Mouse (Mus musculus): Measurements from ENCODE around the gene Ackr2.

Gene Ackr2

DNA sequence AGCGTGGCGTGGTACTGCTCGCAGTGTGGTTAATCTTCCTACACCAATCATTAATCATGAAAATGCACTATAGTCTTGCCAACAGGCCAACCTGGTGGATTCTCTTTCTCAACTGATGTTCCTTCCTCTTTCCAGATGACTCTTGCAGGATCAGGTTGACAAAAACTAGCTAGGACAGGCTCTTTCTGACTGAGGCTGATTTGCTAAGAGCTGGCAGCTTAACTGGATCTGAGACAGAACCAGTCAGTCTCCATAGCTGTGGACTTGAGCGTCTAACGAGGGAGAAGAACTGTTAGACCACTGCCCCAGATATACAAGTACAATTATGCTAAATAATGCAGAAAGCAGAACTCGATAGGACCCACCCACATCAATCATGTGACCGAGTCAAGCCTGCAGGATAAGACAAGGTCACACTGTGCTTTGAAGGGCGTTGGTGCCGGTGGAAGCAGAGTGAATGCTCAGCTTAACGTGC is 20.9 kb downstream of the Ackr2 start:
- no peak for DNase-seq

DNA sequence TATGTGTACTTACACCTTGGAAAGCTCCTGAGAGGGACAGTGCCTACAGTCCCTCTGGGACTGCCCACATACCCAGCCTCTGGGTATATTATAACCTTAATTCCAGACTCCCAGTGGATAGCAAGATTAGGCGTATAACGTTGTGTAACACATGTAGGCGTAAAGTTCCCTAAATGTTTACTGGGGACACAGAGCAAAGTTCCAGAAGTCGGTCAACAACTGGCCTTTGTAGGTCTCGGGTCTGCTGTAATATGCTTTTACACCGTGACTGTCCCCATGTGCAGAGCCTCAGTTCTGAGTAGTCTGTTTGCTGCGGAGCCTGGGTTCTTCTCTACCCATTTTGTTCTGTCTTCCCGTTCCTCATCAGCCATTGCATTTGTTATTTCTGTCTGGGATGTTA is 25.3 kb downstream of the Ackr2 start:
- DNase-seq, result no peak

DNA sequence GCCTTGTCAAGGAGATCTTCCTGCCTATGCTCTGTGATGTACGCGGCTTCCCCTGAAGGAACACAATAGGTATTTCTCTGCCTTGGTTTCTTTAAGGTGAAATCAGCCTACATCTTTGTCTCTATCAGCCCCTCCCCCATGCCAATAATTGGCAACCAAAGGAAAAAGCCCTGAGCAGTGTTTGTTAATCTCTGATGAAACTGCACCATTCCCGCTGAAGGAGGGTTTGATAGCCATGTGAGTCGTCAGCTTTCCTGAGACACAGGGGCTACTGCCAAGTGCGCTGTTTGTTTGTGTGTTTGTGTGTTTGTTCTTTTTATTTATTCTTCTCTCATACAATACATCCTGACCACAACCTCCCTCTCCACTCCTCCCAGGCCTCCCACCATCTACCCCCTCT is 25.8 kb downstream of the Ackr2 start:
- no peak for DNase-seq

DNA sequence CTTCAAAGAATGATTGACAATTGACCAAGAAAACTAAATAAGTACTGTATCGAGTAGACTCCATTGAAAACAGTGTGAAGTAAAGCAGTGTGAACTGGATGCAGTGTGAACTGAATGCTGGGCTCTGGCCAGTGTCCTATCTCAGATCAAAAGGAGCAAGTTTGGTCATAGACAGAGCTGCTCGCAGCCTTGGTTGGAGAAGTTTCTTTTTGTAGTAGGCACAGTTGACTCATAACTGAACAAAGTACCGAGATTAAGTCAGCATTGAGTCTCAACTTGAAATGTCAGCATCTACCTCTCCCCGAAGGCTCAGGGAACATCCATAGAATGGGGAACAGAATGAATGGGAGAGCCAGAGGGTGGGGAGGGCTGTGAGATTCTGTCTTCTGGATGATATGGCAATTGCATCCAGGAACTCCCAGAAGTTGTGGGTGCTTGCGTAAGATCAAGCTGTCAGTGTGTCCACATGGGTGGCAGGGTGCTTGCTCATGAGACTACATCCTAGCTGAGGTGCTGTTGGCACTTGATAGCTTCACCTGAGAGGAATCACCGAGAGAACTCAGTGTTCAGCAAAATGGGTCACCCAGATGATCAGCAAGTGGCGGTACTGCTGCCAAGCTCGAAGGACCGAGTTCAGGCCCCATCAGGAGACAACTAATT is 26.9 kb downstream of the Ackr2 start:
- DNase-seq, result no peak

DNA sequence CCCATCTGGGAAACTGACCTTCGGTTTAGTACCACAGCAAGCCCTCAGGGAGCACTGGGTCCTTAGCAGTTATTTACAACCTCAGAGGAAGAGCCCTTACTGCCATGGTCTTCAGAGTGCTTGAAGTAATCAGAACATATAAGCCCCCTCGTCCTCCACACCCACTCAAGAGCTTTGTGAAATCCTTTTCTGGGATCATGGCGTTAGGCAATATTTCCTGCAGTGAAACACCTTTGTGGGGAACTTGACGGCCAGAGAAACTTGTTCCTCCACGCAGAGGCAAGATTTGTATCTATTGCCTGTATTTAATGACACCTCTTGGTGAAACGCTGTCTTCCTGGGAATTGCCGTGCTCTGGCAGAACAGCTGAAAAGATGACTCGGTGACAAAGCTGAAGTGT is 27.8 kb downstream of the Ackr2 start:
- DNase-seq, result no peak

DNA sequence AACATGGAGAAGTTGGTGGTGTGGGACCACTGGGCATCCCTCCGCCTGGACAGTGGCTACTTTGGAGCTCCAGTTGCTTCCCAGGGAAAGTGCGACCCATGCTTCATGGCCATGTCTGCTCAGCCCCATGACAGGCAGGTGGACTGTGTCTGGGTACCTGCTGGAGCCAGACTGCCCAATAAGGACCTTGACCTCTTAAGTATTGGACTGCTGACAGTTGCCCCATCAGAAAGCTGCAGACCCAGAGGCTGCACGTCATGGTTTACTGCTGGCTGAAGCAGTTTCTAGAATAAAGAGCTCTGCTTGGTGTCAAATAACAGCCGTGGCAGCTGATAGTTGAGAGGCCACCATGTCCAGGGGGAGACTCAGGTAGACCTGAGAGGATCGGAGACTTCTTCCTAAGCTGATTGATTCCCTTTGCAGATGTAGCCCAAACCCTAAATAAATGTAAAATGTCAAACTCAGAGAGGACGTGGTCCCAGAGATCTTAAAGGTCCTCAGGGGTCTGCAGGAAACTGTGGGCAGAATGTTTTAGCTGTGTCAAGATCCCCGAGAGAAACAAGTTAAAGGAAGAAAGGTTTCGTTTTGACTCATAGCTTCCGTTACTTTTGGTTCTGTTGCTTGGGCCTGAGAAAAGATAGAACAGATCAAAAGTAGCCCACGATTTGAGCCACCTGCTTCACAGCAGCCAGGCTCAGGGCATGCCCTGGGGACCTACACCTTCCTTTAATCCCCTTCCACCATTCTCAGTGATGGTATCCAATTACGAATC is 28.7 kb downstream of the Ackr2 start:
- DNase-seq, result no peak

DNA sequence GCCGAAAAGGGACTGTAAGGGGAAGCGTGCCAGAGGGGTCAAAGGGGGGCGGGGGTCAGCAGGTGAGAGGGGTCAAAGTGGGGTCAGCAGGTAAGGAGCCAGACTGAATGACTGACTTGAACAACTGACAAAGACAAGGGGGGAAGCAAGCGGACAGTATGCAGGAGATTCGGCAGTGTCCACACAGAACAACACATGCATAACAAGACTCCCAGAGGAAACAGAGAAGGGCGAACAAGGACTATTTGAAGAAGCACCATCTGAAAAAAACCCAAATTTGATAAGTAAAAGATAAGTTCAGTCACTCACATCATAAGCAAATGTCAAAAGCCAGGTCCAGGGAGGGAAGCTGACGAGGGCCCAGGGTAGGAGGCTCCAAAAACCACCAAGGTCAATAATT is 29.6 kb downstream of the Ackr2 start:
- DNase-seq, result no peak

DNA sequence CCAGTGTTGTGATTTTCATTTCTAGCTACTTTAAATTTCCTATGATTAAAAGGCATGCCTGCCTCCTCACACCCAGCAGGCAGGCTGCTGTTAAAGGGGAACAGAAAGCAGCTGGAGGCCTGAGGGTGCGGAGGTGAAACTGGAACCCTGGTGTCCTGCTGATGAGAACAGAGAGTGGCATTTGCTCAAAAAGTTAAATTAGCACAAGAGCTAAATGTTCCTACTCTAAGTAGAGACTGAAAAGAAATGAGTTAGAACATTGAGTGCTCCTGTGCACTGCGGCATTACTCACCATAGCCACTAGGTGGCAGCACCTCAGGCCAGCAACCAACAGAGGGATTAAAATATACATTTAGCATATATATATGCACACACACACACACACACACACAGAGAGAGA is 30.3 kb downstream of the Ackr2 start:
- DNase-seq, result peak; percentile 44 to 52

DNA sequence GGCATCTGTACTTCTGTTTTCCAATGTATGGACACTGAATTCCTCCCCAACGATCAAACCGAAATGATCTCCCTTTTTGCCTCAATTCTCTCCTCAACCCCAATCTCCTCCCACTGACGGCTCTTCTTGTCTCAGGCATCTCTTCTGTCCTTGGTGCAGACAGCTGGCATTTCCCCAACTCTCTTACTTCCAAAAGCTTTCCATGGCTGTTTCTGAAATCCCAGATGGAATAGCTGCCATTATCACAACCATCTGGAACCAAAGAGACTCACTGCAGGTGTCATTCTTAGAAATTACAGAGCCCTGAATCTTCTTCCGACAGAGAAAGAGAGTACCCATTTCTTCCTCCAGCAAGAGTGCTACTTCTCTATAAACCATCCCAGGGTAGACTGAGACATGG is 36.7 kb downstream of the Ackr2 start:
- no peak for DNase-seq

DNA sequence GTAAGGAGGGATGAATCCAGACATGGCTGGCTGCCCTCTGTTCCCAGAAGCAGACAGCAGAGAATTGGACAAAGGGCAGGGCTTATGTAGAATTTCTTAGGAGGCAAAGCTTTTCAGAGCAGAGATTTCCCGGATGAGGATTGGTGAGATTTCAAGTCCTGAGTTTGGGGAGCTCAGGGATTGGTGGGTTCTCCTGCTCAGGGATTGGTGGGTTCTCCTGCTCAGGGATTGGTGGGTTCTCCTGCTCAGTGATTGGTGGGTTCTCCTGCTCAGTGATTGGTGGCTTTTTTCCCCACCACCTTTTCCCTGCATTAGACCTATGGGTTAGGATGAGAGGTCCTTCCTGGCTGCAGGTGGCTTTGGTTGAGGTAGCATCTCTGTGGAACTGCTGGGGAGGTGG is 38.8 kb downstream of the Ackr2 start:
- no peak for DNase-seq

DNA sequence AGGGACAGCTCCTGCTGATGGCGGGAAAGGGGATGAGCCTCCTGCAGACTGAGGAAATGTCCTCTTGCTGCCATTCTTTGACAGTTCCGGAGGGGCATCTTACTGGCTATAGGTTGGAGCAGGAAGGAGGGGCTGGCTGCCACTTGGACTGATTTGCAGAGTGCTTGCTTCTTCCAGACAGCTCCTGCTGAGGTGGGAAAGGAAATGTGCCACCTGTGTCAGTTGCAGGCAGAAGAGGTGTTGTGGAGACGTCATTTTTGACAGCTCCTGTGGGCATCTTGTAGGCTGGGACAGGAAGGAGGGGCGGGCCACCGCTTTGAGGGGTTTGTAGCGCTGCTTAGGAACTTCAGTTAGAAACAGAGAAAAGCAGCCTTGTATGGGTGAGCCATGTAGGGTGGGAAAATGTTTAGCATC is 39.3 kb downstream of the Ackr2 start:
- peak; percentile 42 to 49 for DNase-seq

DNA sequence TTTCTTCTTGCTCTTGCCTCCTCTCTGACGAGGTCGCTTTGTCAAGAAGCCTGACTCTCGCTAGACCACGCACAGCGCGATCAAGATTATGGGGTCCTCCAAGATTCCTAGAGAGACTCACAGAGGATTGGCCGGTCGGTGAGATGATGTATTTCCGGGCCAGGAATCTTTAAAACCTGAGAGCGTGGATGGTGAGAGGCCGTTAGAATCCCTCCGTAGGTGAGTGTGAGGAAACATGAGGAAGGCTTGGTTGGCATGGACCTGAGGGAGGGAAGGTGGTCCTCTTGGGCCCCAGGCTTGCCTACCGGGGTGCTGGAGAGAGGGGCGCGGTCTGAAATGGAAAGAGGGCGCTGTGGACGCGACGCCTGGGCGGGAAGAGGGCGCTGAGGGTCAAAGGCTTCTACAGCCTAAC is 39.8 kb downstream of the Ackr2 start:
- peak in 1 of 2 experiments; percentile 14 for DNase-seq

DNA sequence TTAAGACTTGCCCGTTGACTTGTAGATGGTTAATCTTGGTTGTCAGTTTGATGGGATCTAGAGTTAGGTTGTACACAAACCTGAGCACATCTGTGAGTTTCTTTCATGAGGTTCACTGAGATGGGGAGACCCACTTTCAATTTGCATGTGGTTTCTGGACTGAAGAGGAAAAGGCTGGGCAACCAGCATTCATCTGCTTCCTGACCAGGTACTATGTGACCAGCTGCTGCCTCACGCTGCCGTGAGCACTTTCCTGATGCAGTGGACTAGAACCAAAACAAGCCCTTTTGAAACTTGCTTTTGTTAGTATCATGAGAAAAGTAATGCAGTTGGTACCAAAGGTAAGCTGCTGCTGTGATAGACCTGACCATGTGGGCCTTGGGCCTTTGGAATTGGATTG is 44.9 kb downstream of the Ackr2 start:
- no peak for DNase-seq

DNA sequence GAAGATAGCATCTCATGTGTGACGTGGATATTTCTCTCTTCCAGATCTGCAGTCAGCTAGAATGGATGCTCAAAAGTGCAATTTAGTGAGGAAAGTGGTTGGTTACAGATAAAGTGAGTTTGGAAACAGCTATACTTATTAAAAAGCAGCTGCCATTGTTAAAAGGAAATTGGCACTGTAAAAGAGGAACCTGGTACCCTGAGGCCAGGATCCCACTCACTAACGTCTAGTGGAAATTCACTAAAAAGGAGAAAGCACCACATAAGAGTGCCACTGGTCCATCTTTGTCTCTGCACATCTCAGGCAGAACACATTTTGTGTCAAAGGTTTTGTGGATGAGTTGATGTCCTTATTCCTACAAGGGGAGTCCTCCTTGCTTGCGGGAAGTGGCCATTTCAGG is 45.5 kb downstream of the Ackr2 start:
- no peak for DNase-seq

DNA sequence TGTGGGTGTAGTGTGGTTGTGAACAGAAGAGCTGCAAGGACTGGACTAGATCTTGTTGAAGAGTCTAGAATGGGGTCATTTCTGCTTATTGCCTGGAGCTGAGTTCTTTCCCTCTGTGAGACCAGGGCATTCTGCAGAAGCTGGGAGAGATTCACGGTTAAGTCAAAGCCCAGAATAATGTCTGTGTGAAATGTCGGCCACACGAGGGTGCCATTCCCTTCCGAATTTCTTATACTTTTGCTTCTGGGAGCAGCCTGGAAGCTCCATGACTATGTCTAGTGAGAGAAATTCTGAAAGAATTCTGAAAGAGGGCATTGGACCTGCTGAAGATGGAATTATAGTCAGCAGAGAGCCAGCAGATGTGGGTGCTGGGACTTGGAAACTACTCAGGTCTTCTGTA is 49.6 kb downstream of the Ackr2 start:
- DNase-seq, result peak in 1 of 2 experiments; percentile 11

DNA sequence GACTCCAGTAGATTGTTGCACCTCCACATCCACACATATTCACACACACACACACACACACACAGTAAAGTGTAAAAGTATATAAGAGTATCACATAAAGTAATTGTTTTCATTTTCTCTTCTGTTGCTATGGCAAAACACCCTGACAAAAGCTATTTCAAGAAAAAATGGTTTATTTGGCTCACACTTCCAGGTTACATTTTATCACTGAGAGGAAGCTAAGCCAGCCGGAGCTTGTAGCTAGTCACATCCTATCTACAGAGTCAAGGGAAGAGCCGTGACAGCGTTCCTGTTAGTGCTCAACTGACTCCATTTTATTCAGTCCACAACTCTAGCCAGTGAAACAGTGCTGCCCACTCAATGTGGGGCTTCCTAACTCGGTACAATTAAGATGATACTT is 50.3 kb downstream of the Ackr2 start:
- DNase-seq, result no peak

DNA sequence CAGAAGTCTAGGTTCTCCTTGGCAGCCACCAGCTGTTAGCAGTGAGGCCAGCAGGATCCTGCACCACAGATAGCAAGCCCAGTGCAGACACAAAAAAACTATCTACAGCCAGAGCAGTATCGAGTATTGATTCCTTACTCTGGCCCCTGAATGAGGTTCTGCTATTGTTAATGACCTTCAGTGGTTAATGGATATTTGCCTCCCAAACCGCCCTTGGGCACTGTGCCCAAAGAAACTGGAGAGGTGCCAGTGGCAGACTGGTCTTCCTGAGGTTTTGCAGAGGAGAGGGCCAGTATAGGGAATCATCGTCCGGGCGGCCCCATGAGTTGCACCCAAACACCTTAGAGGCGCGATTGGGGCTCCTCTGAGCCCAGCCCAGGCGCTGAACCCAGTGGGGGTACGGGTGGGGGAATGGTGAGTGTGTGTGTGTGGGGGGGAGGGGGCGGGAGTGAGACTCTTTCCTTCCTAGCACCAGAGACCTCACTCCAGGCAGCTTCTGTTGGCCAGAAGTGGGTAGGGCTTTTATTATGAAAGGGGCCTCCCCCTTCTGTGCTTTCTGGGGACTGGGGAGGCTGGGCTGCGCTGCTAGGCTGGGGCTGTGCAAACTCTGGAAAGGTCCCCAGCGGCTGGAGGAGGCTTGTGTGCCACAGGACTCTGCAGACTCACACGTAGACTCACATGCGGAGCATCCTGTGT is 52.4 kb downstream of the Ackr2 start, which contains the start of gene Fam198a:
Gene Fam198a, plus strand, starts transcription at position 571 of the 696 bp plus-strand sequence.
- DNase-seq, result no peak

DNA sequence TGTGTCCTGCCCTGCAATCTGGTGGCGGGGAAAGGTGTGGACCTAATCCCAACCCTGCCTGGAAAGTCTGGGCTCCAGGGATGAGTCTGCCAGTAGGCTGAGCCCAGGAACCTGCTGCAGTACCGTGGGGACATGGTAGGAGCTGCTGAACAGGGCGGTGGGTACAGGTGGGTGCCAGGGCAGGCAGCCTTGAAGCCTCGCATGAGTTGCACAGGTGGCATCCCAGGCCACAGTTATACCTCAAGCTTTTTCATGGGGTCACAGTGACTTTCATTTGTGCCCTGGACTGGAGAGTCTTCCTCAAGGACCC is 52.9 kb downstream of the Ackr2 start:
- no peak for DNase-seq

DNA sequence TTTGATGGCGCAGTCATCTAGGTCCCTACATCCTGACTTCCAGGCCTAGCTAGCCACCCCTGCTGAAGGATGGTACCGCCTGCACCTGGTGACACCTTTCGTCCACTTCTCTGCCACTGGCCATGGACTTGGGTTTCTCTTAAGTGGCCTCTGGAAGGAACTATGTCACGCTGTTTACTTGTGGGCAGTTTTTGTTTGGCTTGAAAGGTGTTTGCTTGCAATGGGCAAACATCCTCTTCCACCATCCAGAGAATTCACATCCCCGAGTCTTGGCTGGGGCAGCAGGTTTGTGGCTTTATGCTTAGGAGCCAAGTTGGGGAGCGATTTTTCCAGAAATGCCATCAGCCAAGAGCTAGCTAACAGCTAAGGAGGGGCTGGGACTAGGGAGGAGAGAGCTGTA is 54.4 kb downstream of the Ackr2 start:
- DNase-seq, result no peak

DNA sequence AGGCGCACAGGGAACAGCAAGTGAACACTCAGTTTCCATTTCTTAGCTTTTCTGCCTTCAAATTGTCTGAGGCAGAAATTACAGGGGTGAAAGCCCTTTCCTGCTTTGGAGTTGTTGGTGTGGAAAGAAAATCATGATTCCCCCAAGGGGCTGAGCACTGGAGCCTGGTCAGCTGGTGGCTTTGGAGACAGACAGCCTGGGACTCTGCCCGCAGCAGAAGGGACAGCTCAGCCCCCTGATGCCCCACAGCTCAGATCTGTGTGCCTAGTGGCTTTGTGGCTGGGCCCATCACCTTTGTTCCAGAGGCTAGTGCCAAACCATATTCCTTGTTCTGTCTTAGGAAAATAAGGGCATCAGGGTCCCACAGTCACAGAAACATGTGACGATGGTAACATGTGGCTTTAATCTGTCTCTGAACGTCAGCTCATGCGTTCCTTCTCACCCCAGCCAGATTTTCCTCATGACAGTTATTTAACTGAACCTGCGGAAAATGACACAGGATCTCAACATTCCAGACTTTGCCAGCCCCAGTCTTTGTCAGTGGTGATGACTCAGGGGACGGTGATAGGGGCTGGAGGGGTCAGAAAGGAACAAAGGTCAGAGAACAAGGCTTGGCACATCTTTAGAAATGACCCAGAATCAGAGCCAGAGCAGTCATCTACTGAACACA is 61.9 kb downstream of the Ackr2 start:
- no peak for DNase-seq

All from thymus, postnatal 36 days (tissue).